Mouse (Mus musculus) cortical plate, adult 2 months (tissue): ENCODE results near the gene Haus7.

Experiments
- CTCF ChIP-seq: fragments of 200-500 bp; IDR thresholded peaks from 2 replicates; pipeline ENCODE4 v1.5.1; 2011; ENCODE audit warnings: mild to moderate bottlenecking, control low read depth, low read length; ENCODE audit not compliant: insufficient read depth; ENCODE audit errors: extremely low read depth
- POLR2A ChIP-seq: fragments of 200-500 bp; IDR thresholded peaks from 2 replicates; pipeline ENCODE4 v1.6.1; 2011; ENCODE audit warnings: mild to moderate bottlenecking, low read length, control low read depth; ENCODE audit not compliant: insufficient read depth; ENCODE audit errors: extremely low read depth

DNA sequence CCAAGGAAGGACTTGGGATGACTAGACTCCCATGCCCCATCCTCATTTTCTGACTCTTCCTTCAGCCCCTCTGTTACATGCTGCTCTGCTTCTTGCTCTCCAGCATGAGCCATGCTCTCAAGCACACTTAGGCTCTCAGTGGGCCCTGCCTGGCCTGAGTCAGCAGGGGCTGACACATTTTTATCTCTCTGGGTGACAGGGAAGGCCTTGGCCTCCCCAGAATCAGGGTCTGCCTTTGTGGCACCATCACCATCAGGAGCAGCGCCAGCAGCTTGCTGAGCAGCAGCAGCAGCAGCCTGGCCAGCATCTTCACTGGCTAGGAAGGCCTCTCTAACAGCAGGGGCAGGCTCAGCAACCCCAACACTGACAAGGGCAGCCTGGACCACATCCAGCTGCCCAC is 62.4 kb downstream of the Haus7 start:
- no peak for TF ChIP-seq CTCF
- TF ChIP-seq POLR2A = no peak
